Mouse (Mus musculus) liver, adult 2 months (tissue): Measurements from ENCODE around the gene Vmn1r177.
"Not testable (repeated sequence)": the region's sequence is repeated elsewhere in the genome, so short reads cannot be mapped to it uniquely, and the experiment has no call there.

Experiments
- CTCF ChIP-seq: fragments of 200-500 bp; IDR thresholded peaks from 2 replicates; pipeline ENCODE4 v1.5.1; 2011; ENCODE audit warnings: low read depth, low read length, control low read depth
- POLR2A ChIP-seq: fragments of 200-500 bp; IDR thresholded peaks from 2 replicates; pipeline ENCODE4 v1.6.1; 2011; ENCODE audit warnings: low read length, control low read depth; ENCODE audit not compliant: insufficient read depth; ENCODE audit errors: extremely low read depth

DNA sequence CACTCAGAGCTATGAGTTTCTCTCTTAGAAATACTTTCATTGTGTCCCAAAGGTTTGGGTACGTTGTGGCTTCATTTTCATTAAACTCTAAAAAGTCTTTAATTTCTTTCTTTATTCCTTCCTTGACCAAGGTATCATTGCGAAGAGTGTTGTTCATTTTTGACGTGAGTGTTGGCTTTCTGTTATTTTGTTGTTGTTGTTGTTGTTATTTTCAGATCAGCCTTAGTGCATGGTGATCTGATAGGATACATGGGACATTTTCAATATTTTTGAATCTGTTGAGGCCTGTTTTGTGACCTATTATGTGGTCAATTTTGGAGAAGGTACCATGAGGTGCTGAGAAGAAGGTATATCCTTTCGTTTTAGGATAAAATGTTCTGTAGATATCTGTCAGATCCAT, 10.7 kb upstream of the Vmn1r177 start:
- TF ChIP-seq CTCF, POLR2A: not testable (repeated sequence)
